Mouse (Mus musculus) adrenal gland, postnatal 36 days (tissue): ENCODE measurements around the gene Gm40193. TPM values are rescaled to one million over a fixed set of nuclear protein-coding genes. Genes with fewer than 3 reads are reported as not detected.
"Not testable (repeated sequence)": the region's sequence is repeated elsewhere in the genome, so short reads cannot be mapped to it uniquely, and the experiment has no call there.

Source experiments
- DNase-seq, 2 experiments: peaks; one replicate each; pipeline ENCODE4 v3.0.0; 2021; ENCODE audit warnings: mixed read lengths in 1 of 2
- long read RNA-seq, 2 experiments: library from polyadenylated mRNA; stranded (forward); transcript quantifications; one replicate each; pipeline ENCODE4 v2.0.0; 2021; ENCODE audit warnings: borderline sequencing depth in 2 of 2
- total RNA-seq, 2 experiments: library from RNA; stranded (reverse); gene quantifications; 2 replicates each; pipeline ENCODE4 v1.2.3; 2021

The Gm40193 gene
- not detected for total RNA-seq
- long read RNA-seq, experiment 1, result 0 reads
- long read RNA-seq, experiment 2, result 0 reads

- no peak for DNase-seq
Measured at GRCm38 (mm10) chr11:70532839-70533238, at the start of gene Gm40193. Gene Gm40193 (minus strand): TSS chr11:70532939.

- DNase-seq, result no peak
Measured at GRCm38 (mm10) chr11:70582196-70582595, 49.5 kb upstream of the Gm40193 start.

GRCm38 (mm10) chr11:70580921-70581320 lies 48.2 kb upstream of the Gm40193 start:
- DNase-seq, result no peak

GRCm38 (mm10) chr11:70580358-70580720 lies 47.6 kb upstream of the Gm40193 start:
- no peak for DNase-seq

GRCm38 (mm10) chr11:70579710-70580357 lies 47.1 kb upstream of the Gm40193 start:
- peak; percentile 18 to 45 for DNase-seq

- no peak for DNase-seq
Measured at GRCm38 (mm10) chr11:70578962-70579361, 46.2 kb upstream of the Gm40193 start.

- no peak for DNase-seq
Measured at GRCm38 (mm10) chr11:70577201-70577600, 44.5 kb upstream of the Gm40193 start.

GRCm38 (mm10) chr11:70573872-70574271 lies 41.1 kb upstream of the Gm40193 start:
- no peak for DNase-seq

GRCm38 (mm10) chr11:70572348-70572902 lies 39.7 kb upstream of the Gm40193 start:
- DNase-seq, result no peak

GRCm38 (mm10) chr11:70571641-70572040 lies 38.9 kb upstream of the Gm40193 start:
- DNase-seq, result no peak

- not testable (repeated sequence) for DNase-seq
Measured at GRCm38 (mm10) chr11:70570614-70571013, 37.9 kb upstream of the Gm40193 start.

GRCm38 (mm10) chr11:70566586-70566985 lies 33.8 kb upstream of the Gm40193 start:
- no peak for DNase-seq

- no peak for DNase-seq
Measured at GRCm38 (mm10) chr11:70564276-70564873, 31.6 kb upstream of the Gm40193 start.

GRCm38 (mm10) chr11:70563470-70564275 lies 30.9 kb upstream of the Gm40193 start:
- DNase-seq, result peak in 1 of 2 experiments; percentile 25

- no peak for DNase-seq
Measured at GRCm38 (mm10) chr11:70562995-70563469, 30.3 kb upstream of the Gm40193 start.

- DNase-seq, result peak; percentile 93 to 95
Measured at GRCm38 (mm10) chr11:70562287-70562994, 29.7 kb upstream of the Gm40193 start, which contains the start of gene Mink1. Gene Mink1 (plus strand): TSS chr11:70562881.

GRCm38 (mm10) chr11:70561937-70562286 lies 29.2 kb upstream of the Gm40193 start:
- DNase-seq, result no peak

GRCm38 (mm10) chr11:70557545-70557944 lies 24.8 kb upstream of the Gm40193 start:
- no peak for DNase-seq

- no peak for DNase-seq
Measured at GRCm38 (mm10) chr11:70553940-70554339, 21.2 kb upstream of the Gm40193 start.

GRCm38 (mm10) chr11:70551526-70551925 lies 18.8 kb upstream of the Gm40193 start:
- no peak for DNase-seq

GRCm38 (mm10) chr11:70544496-70544895 lies 11.8 kb upstream of the Gm40193 start:
- no peak for DNase-seq

GRCm38 (mm10) chr11:70541415-70541814 lies 8.7 kb upstream of the Gm40193 start:
- no peak for DNase-seq
